Mouse (Mus musculus) heart, postnatal 14 days (tissue): ENCODE data around the gene Gm33543. TPM values are rescaled to one million over a fixed set of nuclear protein-coding genes. Genes with fewer than 3 reads are reported as not detected.

Experiments used
- DNase-seq, 2 experiments: peaks; one replicate each; pipeline ENCODE4 v3.0.0; 2021 to 2022
- intact Hi-C: fragments of 180-260 bp; cut with DNase I; formaldehyde crosslinking; loops from one replicate; pipeline ENCODE4 v1.15.1; 2025
- total RNA-seq, 2 experiments: library from RNA; stranded (reverse); gene quantifications; 2 replicates each; pipeline ENCODE4 v1.2.3; 2021

Gene Gm33543
- total RNA-seq, 2 experiments from 2014 or later = 2.0 to 3.1 TPM

GRCm38 (mm10) chr10:95839036-95839435 lies 3.7 kb downstream of the Gm33543 start:
- intact Hi-C loops = no loop called here
- DNase-seq = no peak

- intact Hi-C loops = no loop called here
- DNase-seq = no peak
Measured at GRCm38 (mm10) chr10:95836530-95837264, 6.0 kb downstream of the Gm33543 start.

GRCm38 (mm10) chr10:95830891-95831290 lies 11.8 kb downstream of the Gm33543 start:
- DNase-seq = no peak
- intact Hi-C loops = no loop called here

GRCm38 (mm10) chr10:95829471-95829870 lies 13.3 kb downstream of the Gm33543 start:
- no peak for DNase-seq
- intact Hi-C loops = no loop called here

DNA sequence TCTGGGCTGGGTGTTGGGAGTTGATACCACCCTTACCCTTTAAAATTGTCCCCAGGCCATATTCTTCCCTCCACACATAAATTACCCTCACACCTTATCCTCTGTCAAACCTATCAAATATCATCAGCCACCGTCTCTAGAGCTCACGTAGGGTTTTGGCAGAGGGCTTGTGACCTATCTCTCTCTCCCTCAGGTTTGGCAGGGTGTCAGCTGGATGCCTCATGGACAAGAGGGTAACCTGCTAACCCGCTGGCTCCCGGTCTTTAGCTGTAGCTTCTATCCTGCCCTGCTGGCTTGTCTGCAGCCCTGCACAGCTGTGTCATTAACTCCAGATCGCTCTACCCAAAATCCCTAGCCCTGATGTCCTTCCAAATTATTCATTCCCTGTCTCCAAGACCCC lies 14.4 kb downstream of the Gm33543 start:
- intact Hi-C loops = no loop called here
- peak; percentile 64 to 71 for DNase-seq

DNA sequence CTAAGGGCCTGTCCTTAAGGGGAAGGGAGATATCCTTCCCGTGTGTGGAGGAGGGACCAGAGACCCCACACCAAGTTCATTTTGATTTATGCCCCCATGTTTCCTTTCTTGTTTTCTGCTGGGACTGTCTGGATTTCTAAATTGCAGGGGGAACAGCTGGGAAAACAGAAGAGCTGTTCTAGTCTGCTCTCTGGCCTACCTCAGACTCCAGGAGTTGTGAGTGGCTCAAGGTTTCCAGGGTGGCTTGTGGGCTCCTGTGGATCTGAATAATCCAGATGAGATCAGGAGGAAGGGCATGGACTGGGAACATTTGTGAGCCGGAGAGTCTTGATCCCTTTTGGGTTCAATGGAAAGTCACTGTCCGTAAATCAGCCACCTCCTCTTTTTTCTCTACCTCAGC lies 17.1 kb downstream of the Gm33543 start:
- intact Hi-C loops = no loop called here
- no peak for DNase-seq

GRCm38 (mm10) chr10:95818506-95818905 lies 24.2 kb downstream of the Gm33543 start:
- no peak for DNase-seq
- intact Hi-C loops = no loop called here

DNA sequence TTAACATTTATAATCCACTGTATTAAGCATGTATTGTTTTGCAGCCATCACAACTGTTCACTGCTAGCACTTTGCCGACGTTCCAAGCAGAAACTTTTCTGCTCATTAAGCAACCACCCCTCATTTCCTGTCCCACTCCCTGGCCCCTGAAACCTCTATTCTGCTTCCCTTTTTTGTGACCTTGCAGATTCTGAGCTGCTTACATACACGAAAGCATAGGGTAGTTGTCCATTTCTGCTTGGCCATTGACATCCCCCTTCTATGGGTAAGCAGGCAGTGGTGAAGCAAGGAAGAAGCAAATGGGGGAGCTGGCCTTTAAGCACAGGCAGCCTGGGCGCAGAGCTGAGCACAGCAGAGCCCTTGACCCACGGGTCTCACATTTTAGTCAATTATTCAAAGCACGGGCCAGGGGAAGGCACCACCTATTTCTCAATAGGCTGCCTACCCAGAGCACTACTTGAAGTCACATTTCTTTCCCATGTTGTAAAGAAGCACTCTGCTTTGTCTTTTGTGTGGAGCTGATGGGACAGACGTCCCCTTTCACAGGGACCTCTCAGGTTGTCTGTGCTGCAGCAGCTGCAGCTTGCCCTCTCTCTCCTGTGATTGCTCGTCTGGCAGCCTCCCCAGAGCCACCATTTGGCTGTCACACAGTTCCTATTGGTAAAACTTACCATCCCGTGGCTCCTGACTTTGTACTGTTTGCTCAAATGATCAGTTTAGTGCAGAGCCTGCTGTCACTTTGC lies 25.1 kb downstream of the Gm33543 start:
- intact Hi-C loops = no loop called here
- DNase-seq = peak in 1 of 2 experiments; percentile 18

- intact Hi-C loops = no loop called here
- DNase-seq = no peak
Measured at GRCm38 (mm10) chr10:95814351-95814750, 28.4 kb downstream of the Gm33543 start.

GRCm38 (mm10) chr10:95811869-95812268 lies 30.9 kb downstream of the Gm33543 start:
- intact Hi-C loops = no loop called here
- no peak for DNase-seq

GRCm38 (mm10) chr10:95801443-95801811 lies 41.3 kb downstream of the Gm33543 start:
- intact Hi-C loops = no loop called here
- peak in 1 of 2 experiments; percentile 42 for DNase-seq

DNA sequence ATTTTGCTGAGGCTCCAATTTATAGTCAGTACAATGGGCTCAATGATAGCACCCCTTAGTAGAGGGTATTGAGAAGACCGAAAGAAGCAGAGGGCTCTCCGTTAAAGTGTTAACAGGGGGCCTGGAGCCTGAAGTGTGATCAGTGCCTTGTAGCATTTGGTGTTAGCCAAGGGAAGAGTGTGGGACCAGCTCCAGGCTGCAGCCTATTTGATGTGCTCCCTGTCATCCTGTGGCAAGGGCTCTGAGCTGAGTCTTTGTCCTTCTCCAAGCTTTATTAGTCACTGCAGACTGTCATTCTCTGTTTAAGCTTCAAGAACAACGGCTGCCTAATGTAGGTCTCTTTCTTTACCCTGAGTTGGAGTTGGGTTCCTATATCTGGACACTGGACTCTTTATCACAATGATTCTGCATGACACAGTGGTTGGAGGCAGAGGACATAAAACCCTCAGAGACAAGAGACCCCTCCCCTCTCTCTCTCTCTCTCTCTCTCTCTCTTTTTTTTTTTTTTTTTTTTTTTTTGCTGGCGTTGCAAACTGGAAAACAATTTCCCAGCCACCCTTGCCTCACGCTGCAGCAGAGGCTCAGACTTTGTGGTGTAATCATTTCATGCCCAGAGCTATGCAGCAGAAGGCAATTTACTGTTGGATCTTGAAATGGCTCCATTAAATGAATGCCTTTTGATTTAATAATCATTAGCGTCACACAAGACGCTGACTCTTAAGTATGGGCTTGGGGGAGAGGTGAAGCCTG lies 41.9 kb downstream of the Gm33543 start:
- intact Hi-C loops = no loop called here
- DNase-seq = no peak

DNA sequence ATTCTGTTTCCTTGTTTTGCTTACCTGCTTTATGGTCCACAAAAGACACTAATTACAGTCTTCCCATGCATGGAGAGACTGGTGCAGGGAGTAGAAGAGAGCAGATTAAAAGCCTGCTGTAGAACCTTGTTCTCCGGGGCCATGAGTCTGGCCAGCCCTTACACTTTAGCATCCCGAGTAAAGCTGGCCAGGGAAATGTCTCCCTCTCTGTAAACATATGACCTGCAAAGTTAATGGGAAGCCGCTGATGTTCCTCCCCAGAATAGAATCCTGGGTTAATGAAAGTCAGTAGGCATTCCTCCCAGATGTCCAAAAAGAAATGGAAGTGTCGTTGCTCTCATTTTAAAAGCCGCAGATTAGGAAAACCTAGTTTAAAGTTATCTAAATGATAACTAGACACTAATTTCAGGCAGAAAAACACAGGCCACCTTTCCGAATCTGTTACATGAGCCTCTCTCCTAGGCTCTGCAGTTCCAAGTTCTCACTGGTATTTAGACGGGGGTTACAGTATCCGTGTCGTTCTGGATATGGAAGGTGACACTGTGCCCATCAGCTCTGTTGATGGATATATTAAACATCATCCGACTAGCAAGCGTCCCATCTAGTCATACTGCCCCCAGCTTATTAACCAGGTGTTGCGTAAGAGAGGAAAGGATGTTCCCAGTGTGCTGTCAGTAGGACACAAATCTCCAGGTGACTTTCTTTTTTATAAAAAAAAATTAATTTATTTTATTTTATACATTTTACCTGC lies 44.9 kb downstream of the Gm33543 start:
- intact Hi-C loops = no loop called here
- no peak for DNase-seq

- DNase-seq = no peak
- intact Hi-C loops = no loop called here
Measured at GRCm38 (mm10) chr10:95795500-95795899, 47.2 kb downstream of the Gm33543 start.

DNA sequence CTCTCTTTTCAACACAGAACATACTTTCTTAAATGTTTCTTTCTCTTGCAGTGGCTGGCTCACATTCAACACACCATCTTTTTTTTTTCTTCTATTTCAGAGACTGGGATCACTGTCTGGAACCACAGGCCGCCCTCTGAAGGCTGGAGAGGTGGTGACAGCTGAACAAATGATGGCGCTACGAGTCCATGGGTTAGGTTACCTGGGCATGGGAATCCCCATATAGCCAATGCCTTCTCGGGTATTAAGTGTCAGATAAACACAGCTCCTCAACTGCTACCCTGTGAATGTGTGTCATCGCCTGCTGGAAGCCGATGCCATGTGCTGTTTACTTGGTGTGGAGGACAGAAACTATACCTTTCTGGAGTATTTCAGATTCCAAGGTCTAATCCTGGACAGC lies 48.0 kb downstream of the Gm33543 start:
- DNase-seq = no peak

GRCm38 (mm10) chr10:95791427-95791804 lies 51.3 kb downstream of the Gm33543 start:
- intact Hi-C loops = no loop called here
- no peak for DNase-seq

More for the DNA sequence above, 48.0 kb downstream of the Gm33543 start:
- intact Hi-C loops = no loop called here

- intact Hi-C loops = no loop called here
- no peak for DNase-seq
Measured at GRCm38 (mm10) chr10:95790771-95791426, 51.8 kb downstream of the Gm33543 start.

GRCm38 (mm10) chr10:95787176-95787575 lies 55.6 kb downstream of the Gm33543 start:
- intact Hi-C loops = no loop called here
- DNase-seq = no peak

DNA sequence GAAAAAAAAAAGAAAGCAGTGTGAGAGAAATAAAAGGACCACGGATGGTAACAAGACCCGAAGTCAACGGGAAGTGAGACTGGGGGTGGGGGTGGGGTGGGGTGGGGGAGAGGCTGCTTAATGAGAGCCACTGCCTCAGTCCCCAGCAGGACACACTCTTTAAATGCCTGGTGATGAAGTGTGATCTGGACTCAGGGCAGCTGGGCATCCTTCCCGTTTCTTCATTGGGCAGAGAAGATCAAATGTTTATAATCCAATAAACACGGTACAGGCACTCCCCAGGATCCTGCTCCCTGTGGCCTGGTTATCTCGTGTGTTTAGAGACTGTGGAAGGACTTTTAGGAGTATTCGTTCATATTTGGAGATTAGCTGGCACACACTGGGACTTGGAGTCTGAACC lies 57.9 kb downstream of the Gm33543 start:
- DNase-seq = no peak
- intact Hi-C loops = loop anchor here (5.0 kb wide), 2 partner anchors 72 to 108 kb away; no protein-coding TSS in a partner anchor
